Mouse (Mus musculus) brain, embryonic 14.5 days (tissue): ENCODE measurements at regions not wholly inside any gene's neighbourhood (a gene's known extent, or its start where the extent isn't known, plus 50 kb on each side); places are given as distances from the start of the nearest gene placed in this dataset.

ENCODE experiments used
- CTCF ChIP-seq: fragments of 200-500 bp; IDR thresholded peaks from 2 replicates; pipeline ENCODE4 v1.5.1; 2012; ENCODE audit warnings: inconsistent platforms, mild to moderate bottlenecking, moderate library complexity, borderline replicate concordance; ENCODE audit not compliant: insufficient read depth, insufficient read length; ENCODE audit errors: extremely low read depth
- POLR2A ChIP-seq: fragments of 200-500 bp; IDR thresholded peaks from 2 replicates; pipeline ENCODE4 v1.6.1; 2012; ENCODE audit warnings: mild to moderate bottlenecking, inconsistent platforms, borderline replicate concordance; ENCODE audit not compliant: poor library complexity, insufficient read depth, insufficient read length, severe bottlenecking; ENCODE audit errors: extremely low read depth

- TF ChIP-seq CTCF, result no peak
- TF ChIP-seq POLR2A, result no peak
These were observed 398.4 kb upstream of the Frg1 start for GRCm38 (mm10) chr8:41815272-41815671.
